Mouse (Mus musculus) forebrain, embryonic 11.5 days (tissue): ENCODE data around the gene Olfr690. TPM values are rescaled to one million over a fixed set of nuclear protein-coding genes. Genes with fewer than 3 reads are reported as not detected.
"Not testable (repeated sequence)": the region's sequence is repeated elsewhere in the genome, so short reads cannot be mapped to it uniquely, and the experiment has no call there.

Experiments used
- ATAC-seq: fragments of 200-750 bp; cut with Nextera tagmentation; replicated peaks from 2 replicates; pipeline ENCODE4 v1.8.0; 2017; ENCODE audit warnings: moderate TSS enrichment; ENCODE audit not compliant: low FRiP score
- DNase-seq: peaks from one replicate; pipeline ENCODE4 v3.0.0-alpha.2; 2017; ENCODE audit warnings: low spot score
- H3K27ac ChIP-seq: fragments of 300-500 bp; sonication (generic); 2 replicates; pipeline ENCODE4 v1.5.1; 2014; ENCODE audit warnings: low read depth, low read length
- H3K27me3 ChIP-seq: fragments of 300-500 bp; sonication (generic); 2 replicates; pipeline ENCODE4 v1.6.1; 2014; ENCODE audit warnings: mild to moderate bottlenecking, low read length, mixed read lengths; ENCODE audit not compliant: control insufficient read depth, insufficient read depth
- H3K36me3 ChIP-seq: fragments of 300-500 bp; sonication (generic); 2 replicates; pipeline ENCODE4 v1.6.1; 2014; ENCODE audit warnings: mild to moderate bottlenecking, low read length, moderate library complexity, mixed read lengths; ENCODE audit not compliant: control insufficient read depth, insufficient read depth
- H3K4me1 ChIP-seq: fragments of 300-500 bp; sonication (generic); replicated peaks from 2 replicates; pipeline ENCODE4 v1.6.1; 2014; ENCODE audit warnings: low read length, mixed read lengths; ENCODE audit not compliant: control insufficient read depth, insufficient read depth
- H3K4me2 ChIP-seq: fragments of 300-500 bp; sonication (generic); 2 replicates; pipeline ENCODE4 v1.6.1; 2014; ENCODE audit warnings: low read depth, mild to moderate bottlenecking, low read length, moderate library complexity, mixed read lengths; ENCODE audit not compliant: severe bottlenecking
- H3K4me3 ChIP-seq: fragments of 300-500 bp; sonication (generic); 2 replicates; pipeline ENCODE4 v1.5.1; 2014; ENCODE audit warnings: low read depth, low read length
- H3K9ac ChIP-seq: fragments of 300-500 bp; sonication (generic); 2 replicates; pipeline ENCODE4 v1.6.1; 2014; ENCODE audit warnings: low read length
- H3K9me3 ChIP-seq: fragments of 300-500 bp; sonication (generic); 2 replicates; pipeline ENCODE4 v1.6.1; 2016; ENCODE audit warnings: low read length, mixed read lengths; ENCODE audit not compliant: control insufficient read depth
- WGBS: fragments of 180-500 bp; shearing (Covaris S2); extraction: QIAGEN DNeasy Blood & Tissue Kit; methylation state at CpG from one replicate; pipeline ENCODE4 v1.1.7; 2014; 5-methylcytosine and 5-hydroxymethylcytosine counted together
- polyA plus RNA-seq: library from polyadenylated mRNA; unstranded; fragments of >200 nt; fragmentation: Nextera tagmentation; extraction: Ambion mirVana; gene quantifications from 2 replicates; pipeline ENCODE4 v1.2.1, GENCODE M21; 2014

Gene Olfr690
- polyA plus RNA-seq, 1 experiment from 2014 or later, result not detected

DNA sequence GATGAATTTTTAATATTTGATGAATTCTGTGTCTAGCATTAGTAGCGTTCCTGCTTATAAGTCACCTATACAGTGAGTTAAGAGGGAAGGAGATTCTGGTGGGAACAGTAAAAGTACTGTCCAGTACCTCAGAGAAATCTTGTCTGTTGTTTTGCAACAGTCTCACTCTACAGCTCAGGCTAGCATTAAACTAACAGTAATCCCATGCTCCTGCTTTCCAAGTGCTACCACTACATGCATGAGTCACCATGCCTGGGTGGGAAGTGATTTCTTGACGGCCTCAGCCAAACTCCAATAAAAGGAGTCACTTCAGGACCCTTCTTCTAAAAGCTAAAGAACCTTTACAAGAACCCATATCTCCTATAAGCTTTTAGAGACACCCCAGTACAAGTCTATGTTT, 27.8 kb upstream of the Olfr690 start:
- ATAC-seq (no peak), DNase-seq (no peak)
- Histone ChIP-seq H3K27me3 (no peaks in the 10 kb centered on the region), H3K4me2 (no peak overlapping the region), H3K27ac (no peak overlapping the region), H3K4me3 (no peak overlapping the region), H3K4me1 (no peaks in the 10 kb centered on the region), H3K9me3 (no peaks in the 10 kb centered on the region), H3K9ac (no peak overlapping the region), H3K36me3 (no peaks in the 10 kb centered on the region)
- WGBS, result 89% methylated on average over 2 of the region's 2 CpGs

DNA sequence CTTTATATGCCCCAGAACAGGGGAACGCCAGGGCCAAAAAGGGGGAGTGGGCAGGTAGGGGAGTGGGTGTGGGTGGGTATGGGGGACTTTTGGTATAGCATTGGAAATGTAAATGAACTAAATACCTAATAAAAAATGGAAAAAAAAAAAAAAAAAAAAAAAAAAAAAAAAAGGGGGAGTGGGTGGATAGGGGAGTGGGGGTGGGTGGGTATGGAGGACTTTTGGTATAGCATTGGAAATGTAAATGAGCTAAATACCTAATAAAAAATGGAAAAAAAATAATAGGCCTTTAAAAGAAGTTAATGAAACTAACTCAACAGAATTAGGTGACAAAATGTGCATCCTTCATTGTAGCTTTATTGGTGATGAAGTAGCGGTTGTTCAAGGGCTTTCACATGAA, 22.6 kb upstream of the Olfr690 start:
- H3K36me3 ChIP-seq, H3K9ac ChIP-seq, H3K27me3 ChIP-seq, H3K4me2 ChIP-seq, H3K4me1 ChIP-seq, H3K27ac ChIP-seq, H3K4me3 ChIP-seq, H3K9me3 ChIP-seq, DNase-seq: not testable (repeated sequence)
- ATAC-seq, result peak; percentile 78; the same call in 1 of the 2 replicates
- 97% methylated on average over 1 of the region's 2 CpGs for WGBS

- not testable (repeated sequence) for H3K27ac ChIP-seq, H3K4me1 ChIP-seq, DNase-seq, H3K4me2 ChIP-seq, H3K36me3 ChIP-seq, H3K9ac ChIP-seq, H3K27me3 ChIP-seq, H3K9me3 ChIP-seq, ATAC-seq, H3K4me3 ChIP-seq
- no CpG with 5 or more reads among the region's 5 CpGs for WGBS
These were observed 22.2 kb upstream of the Olfr690 start for GRCm38 (mm10) chr7:105356064-105356463.

DNA sequence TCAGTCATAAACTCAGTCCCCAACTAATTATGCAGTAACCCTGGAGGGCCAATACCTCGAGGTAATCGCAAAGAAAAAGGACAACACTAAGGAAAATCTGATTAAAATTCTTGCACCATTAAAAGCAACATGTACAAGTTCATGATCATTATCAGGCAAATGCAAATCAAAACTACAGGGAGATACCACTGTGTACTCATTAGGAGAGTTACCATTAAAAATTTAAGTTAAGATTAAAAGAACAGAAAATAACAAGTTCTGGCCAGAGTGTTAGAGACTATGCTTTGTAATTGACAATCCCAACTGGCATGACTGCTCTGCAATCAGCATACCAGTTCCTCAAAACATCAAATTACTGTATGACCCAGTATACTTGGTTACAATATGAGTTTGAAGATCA, 8.8 kb upstream of the Olfr690 start:
- WGBS, result 77% methylated on average over 2 of the region's 2 CpGs
- H3K36me3 ChIP-seq, result no peaks in the 10 kb centered on the region
- no peak for DNase-seq

DNA sequence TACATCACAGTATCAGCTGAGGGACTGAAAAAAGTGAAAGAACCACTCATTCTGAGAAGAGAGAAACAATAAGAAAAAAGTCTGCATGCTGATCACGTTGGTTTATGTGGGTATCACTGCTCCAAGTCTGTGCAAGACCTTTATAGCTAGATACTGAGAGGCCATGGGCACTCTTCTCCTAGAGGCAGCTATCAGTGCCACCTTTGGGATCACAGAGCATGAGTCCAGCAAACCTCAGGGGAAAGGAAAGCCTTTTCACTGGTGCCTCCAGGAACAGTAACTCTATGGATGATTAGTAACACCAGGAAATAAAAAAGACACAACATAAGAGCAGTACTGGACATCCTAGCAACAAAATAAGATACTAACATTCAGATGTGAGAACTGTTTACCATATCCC, 8.3 kb upstream of the Olfr690 start, which contains the start of gene Olfr691:
Gene Olfr691 (minus strand): TSS at position 101 of the 400 bp plus-strand sequence.
- H3K9ac ChIP-seq, result no peak within 1 kb of the TSS
- H3K27ac ChIP-seq, result no peak within 1 kb of the TSS
- no peaks in the 10 kb centered on the region for H3K9me3 ChIP-seq
- ATAC-seq (no peak), DNase-seq (no peak)
- H3K27me3 ChIP-seq, result no peaks in the 10 kb centered on the region
- H3K4me1 ChIP-seq, result no peaks in the 10 kb centered on the region
- no peak within 1 kb of the TSS for H3K4me3 ChIP-seq
- no peak within 1 kb of the TSS for H3K4me2 ChIP-seq
- H3K36me3 ChIP-seq, result no peaks in the 10 kb centered on the region
- WGBS, result 49% methylated on average over 1 of the region's 1 CpGs

More for the DNA sequence above, 8.8 kb upstream of the Olfr690 start:
- Histone ChIP-seq H3K27ac (no peak overlapping the region), H3K27me3 (no peaks in the 10 kb centered on the region), H3K9ac (no peak overlapping the region), H3K9me3 (no peaks in the 10 kb centered on the region), H3K4me3 (no peak overlapping the region), H3K4me2 (no peak overlapping the region), H3K4me1 (no peaks in the 10 kb centered on the region)
- no peak for ATAC-seq

- no peaks in the 10 kb centered on the region for H3K36me3 ChIP-seq
- no peak for DNase-seq
- H3K4me1 ChIP-seq, result no peaks in the 10 kb centered on the region
- H3K4me2 ChIP-seq, result no peak overlapping the region
- ATAC-seq, result no peak
- no peak overlapping the region for H3K9ac ChIP-seq
- no peaks in the 10 kb centered on the region for H3K27me3 ChIP-seq
- no peak overlapping the region for H3K27ac ChIP-seq
- no peak overlapping the region for H3K4me3 ChIP-seq
- H3K9me3 ChIP-seq, result no peaks in the 10 kb centered on the region
- WGBS, result 79% methylated on average over 2 of the region's 2 CpGs
These were observed 8.6 kb downstream of the Olfr690 start for GRCm38 (mm10) chr7:105325302-105325701.

DNA sequence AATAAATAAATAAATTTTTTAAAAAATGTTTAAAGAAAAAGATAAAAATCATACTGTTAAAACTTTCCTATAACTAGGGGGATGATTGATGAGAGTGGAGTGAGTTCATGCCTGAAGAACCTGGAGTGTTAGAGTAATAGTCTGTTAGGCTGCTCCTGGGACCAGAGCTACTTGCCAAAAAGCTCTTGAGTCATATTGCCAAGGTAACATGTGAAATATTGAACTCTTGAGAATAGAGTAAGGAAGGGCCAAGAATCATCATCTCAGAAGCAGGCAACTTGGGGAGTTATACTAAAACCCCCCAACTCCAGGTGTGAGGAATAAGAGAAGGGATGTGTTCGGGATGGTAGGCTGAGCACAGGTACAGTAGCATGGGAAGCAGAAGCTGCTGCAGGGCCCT, 23.0 kb downstream of the Olfr690 start, which contains the start of gene Olfr689:
Gene Olfr689 (plus strand): TSS at position 301 of the 400 bp plus-strand sequence.
- Histone ChIP-seq H3K27ac (no peak within 1 kb of the TSS), H3K4me1 (no peaks in the 10 kb centered on the region), H3K9me3 (no peaks in the 10 kb centered on the region), H3K4me3 (no peak within 1 kb of the TSS), H3K9ac (no peak within 1 kb of the TSS), H3K27me3 (no peaks in the 10 kb centered on the region), H3K36me3 (no peaks in the 10 kb centered on the region), H3K4me2 (no peak within 1 kb of the TSS)
- ATAC-seq (no peak), DNase-seq (no peak)
- WGBS, result 92% methylated on average over 1 of the region's 1 CpGs

DNA sequence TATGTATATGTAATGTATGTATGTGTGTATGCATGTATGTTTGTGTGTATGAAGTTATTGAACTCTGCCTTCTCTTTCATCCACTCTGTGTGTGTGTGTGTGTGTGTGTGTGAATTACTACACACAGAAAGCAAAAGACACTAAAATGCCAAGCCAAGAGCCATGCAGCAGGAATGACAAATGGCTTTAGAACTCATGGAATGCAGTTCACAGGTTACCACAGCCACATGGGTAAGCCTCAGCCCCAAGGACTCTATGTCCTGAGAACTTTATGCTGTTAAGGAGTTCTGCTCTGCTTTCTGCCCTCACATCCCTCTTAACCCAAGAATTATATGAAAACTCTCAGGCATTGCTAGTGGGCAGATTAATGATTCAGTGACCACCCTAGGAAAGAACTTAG, 43.9 kb downstream of the Olfr690 start:
- DNase-seq, result no peak
- Histone ChIP-seq H3K9ac (no peak overlapping the region), H3K27me3 (no peaks in the 10 kb centered on the region), H3K27ac (no peak overlapping the region), H3K9me3 (no peaks in the 10 kb centered on the region), H3K4me1 (no peaks in the 10 kb centered on the region), H3K4me3 (no peak overlapping the region), H3K36me3 (no peaks in the 10 kb centered on the region), H3K4me2 (no peak overlapping the region)
- no peak for ATAC-seq

- no peak within 1 kb of the TSS for H3K4me3 ChIP-seq
These were observed 46.1 kb downstream of the Olfr690 start, which contains the start of gene Olfr688 for GRCm38 (mm10) chr7:105287795-105288194. Gene Olfr688 (plus strand): TSS chr7:105288095.

More at GRCm38 (mm10) chr7:105287795-105288194, 46.1 kb downstream of the Olfr690 start, which contains the start of gene Olfr688:
- DNase-seq (no peak), ATAC-seq (no peak)
- WGBS, result 80% methylated on average over 6 of the region's 6 CpGs
- Histone ChIP-seq H3K9ac (no peak within 1 kb of the TSS), H3K27ac (no peak within 1 kb of the TSS), H3K4me2 (no peak within 1 kb of the TSS), H3K27me3 (no peaks in the 10 kb centered on the region), H3K4me1 (no peaks in the 10 kb centered on the region), H3K9me3 (no peaks in the 10 kb centered on the region), H3K36me3 (no peaks in the 10 kb centered on the region)
